Mouse (Mus musculus): ENCODE data around the gene Pde4d. TPM values are rescaled to one million over a fixed set of nuclear protein-coding genes. Genes with fewer than 3 reads are reported as not detected.

Pde4d gene
- polyA plus RNA-seq, 1 experiment from 2014 or later: 20.5 TPM

- Histone ChIP-seq H3K4me3 (replicated peaks; ENCODE audit: low read length) (no peak overlapping the region), H3K36me3 (ENCODE audit: control insufficient read depth, insufficient read depth) (no peaks in the 10 kb centered on the region), H3K27me3 (replicated peaks; ENCODE audit: control insufficient read depth, insufficient read depth, low read length) (no peaks in the 10 kb centered on the region), H3K4me2 (ENCODE audit: low read length) (no peak overlapping the region), H3K9me3 (ENCODE audit: control insufficient read depth, low read length) (no peaks in the 10 kb centered on the region), H3K27ac (ENCODE audit: low read length) (no peak overlapping the region), H3K9ac (replicated peaks; ENCODE audit: low read depth, low read length) (no peak overlapping the region), H3K4me1 (replicated peaks; ENCODE audit: control insufficient read depth, insufficient read depth, low read length) (no peaks in the 10 kb centered on the region; the same call in 1 of the 2 replicates)
- 96% methylated on average over 2 of the region's 2 CpGs for WGBS
- ATAC-seq: no peak
Measured at GRCm38 (mm10) chr13:108601021-108601420, 151.3 kb downstream of the Pde4d start.

DNA sequence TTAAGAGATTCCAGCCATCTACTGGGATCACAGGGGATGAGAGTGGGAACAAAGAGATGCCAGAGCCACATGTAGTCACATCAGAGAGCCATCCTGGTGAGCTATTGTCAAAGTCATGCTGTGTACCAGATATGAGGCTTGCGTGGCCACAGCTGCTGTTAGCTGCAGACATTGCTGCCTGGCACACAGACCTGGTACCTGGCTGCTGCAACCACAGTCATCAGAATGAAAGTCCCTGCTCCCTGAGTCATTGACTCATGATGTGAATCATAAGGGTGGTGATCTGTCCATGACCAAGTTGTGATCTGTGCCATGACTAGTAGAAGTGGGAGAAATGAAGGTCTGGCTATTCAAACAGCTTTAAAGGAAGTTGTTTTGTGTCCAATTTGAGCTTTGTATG is 153.8 kb downstream of the Pde4d start:
- ATAC-seq: no peak
- no peak overlapping the region for H3K4me2 ChIP-seq (ENCODE audit: low read length)
- 21% methylated on average over 1 of the region's 1 CpGs for WGBS
- H3K36me3 ChIP-seq (ENCODE audit: control insufficient read depth, insufficient read depth): no peaks in the 10 kb centered on the region
- no peak overlapping the region for H3K27ac ChIP-seq (ENCODE audit: low read length)
- H3K4me3 ChIP-seq (replicated peaks; ENCODE audit: low read length): no peak overlapping the region
- no peaks in the 10 kb centered on the region; the same call in 1 of the 2 replicates for H3K4me1 ChIP-seq (replicated peaks; ENCODE audit: control insufficient read depth, insufficient read depth, low read length)
- H3K27me3 ChIP-seq (replicated peaks; ENCODE audit: control insufficient read depth, insufficient read depth, low read length): no peaks in the 10 kb centered on the region
- no peaks in the 10 kb centered on the region for H3K9me3 ChIP-seq (ENCODE audit: control insufficient read depth, low read length)
- H3K9ac ChIP-seq (replicated peaks; ENCODE audit: low read depth, low read length): no peak overlapping the region

GRCm38 (mm10) chr13:108604213-108604612 is 154.5 kb downstream of the Pde4d start:
- H3K4me3 ChIP-seq (replicated peaks; ENCODE audit: low read length): no peak overlapping the region
- no peak for ATAC-seq
- H3K27ac ChIP-seq (ENCODE audit: low read length): no peak overlapping the region
- H3K4me1 ChIP-seq (replicated peaks; ENCODE audit: control insufficient read depth, insufficient read depth, low read length): no peaks in the 10 kb centered on the region; the same call in 1 of the 2 replicates
- no peak overlapping the region for H3K4me2 ChIP-seq (ENCODE audit: low read length)
- H3K27me3 ChIP-seq (replicated peaks; ENCODE audit: control insufficient read depth, insufficient read depth, low read length): no peaks in the 10 kb centered on the region
- H3K36me3 ChIP-seq (ENCODE audit: control insufficient read depth, insufficient read depth): no peaks in the 10 kb centered on the region
- no peak overlapping the region for H3K9ac ChIP-seq (replicated peaks; ENCODE audit: low read depth, low read length)
- H3K9me3 ChIP-seq (ENCODE audit: control insufficient read depth, low read length): no peaks in the 10 kb centered on the region

GRCm38 (mm10) chr13:108618207-108618606 is 168.5 kb downstream of the Pde4d start:
- whole genome bisulfite sequencing: 88% methylated on average over 1 of the region's 1 CpGs
- Histone ChIP-seq H3K4me3 (replicated peaks; ENCODE audit: low read length) (no peak overlapping the region), H3K4me2 (ENCODE audit: low read length) (no peak overlapping the region), H3K9ac (replicated peaks; ENCODE audit: low read depth, low read length) (no peak overlapping the region), H3K36me3 (ENCODE audit: control insufficient read depth, insufficient read depth) (no peaks in the 10 kb centered on the region), H3K9me3 (ENCODE audit: control insufficient read depth, low read length) (no peaks in the 10 kb centered on the region), H3K27ac (ENCODE audit: low read length) (no peak overlapping the region), H3K27me3 (replicated peaks; ENCODE audit: control insufficient read depth, insufficient read depth, low read length) (no peaks in the 10 kb centered on the region), H3K4me1 (replicated peaks; ENCODE audit: control insufficient read depth, insufficient read depth, low read length) (no peaks in the 10 kb centered on the region)
- no peak for ATAC-seq

- H3K9me3 ChIP-seq (ENCODE audit: control insufficient read depth, low read length): no peaks in the 10 kb centered on the region
- WGBS: 31% methylated on average over 4 of the region's 4 CpGs
- no peak for ATAC-seq
- H3K36me3 ChIP-seq (ENCODE audit: control insufficient read depth, insufficient read depth): no peaks in the 10 kb centered on the region
- no peak overlapping the region for H3K4me3 ChIP-seq (replicated peaks; ENCODE audit: low read length)
- no peaks in the 10 kb centered on the region for H3K27me3 ChIP-seq (replicated peaks; ENCODE audit: control insufficient read depth, insufficient read depth, low read length)
- no peak overlapping the region for H3K9ac ChIP-seq (replicated peaks; ENCODE audit: low read depth, low read length)
- H3K4me2 ChIP-seq (ENCODE audit: low read length): no peak overlapping the region
- no peak overlapping the region for H3K27ac ChIP-seq (ENCODE audit: low read length)
- H3K4me1 ChIP-seq (replicated peaks; ENCODE audit: control insufficient read depth, insufficient read depth, low read length): no peaks in the 10 kb centered on the region
Measured at GRCm38 (mm10) chr13:108622681-108623080, 172.9 kb downstream of the Pde4d start.

DNA sequence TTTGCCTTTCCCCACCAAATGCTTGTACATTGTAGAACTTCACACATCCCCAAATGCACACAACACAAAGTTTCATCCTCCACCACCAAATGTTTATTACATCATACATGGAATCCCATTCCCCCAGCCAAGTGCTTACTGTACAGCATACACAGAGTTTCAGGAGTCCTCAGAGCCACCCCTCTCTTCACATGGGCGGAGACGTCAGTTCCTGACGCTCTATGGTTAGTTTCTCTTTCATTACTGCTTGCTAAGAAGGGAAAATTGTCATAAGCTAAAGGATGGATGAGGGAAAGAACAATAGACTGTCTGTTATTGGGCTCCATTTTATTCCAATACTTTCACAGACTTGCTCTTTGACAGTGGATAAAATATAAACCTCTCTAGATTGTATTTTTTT is 174.2 kb downstream of the Pde4d start:
- Histone ChIP-seq H3K9ac (replicated peaks; ENCODE audit: low read depth, low read length) (no peak overlapping the region), H3K36me3 (ENCODE audit: control insufficient read depth, insufficient read depth) (no peaks in the 10 kb centered on the region), H3K27me3 (replicated peaks; ENCODE audit: control insufficient read depth, insufficient read depth, low read length) (no peaks in the 10 kb centered on the region), H3K9me3 (ENCODE audit: control insufficient read depth, low read length) (no peaks in the 10 kb centered on the region), H3K4me2 (ENCODE audit: low read length) (no peak overlapping the region), H3K4me3 (replicated peaks; ENCODE audit: low read length) (no peak overlapping the region), H3K4me1 (replicated peaks; ENCODE audit: control insufficient read depth, insufficient read depth, low read length) (no peaks in the 10 kb centered on the region), H3K27ac (ENCODE audit: low read length) (no peak overlapping the region)
- no peak for ATAC-seq
- WGBS: 82% methylated on average over 3 of the region's 3 CpGs

- ATAC-seq: no peak
- Histone ChIP-seq H3K36me3 (ENCODE audit: control insufficient read depth, insufficient read depth) (no peaks in the 10 kb centered on the region), H3K9me3 (ENCODE audit: control insufficient read depth, low read length) (no peaks in the 10 kb centered on the region), H3K9ac (replicated peaks; ENCODE audit: low read depth, low read length) (no peak overlapping the region), H3K4me1 (replicated peaks; ENCODE audit: control insufficient read depth, insufficient read depth, low read length) (no peaks in the 10 kb centered on the region), H3K27ac (ENCODE audit: low read length) (no peak overlapping the region), H3K4me2 (ENCODE audit: low read length) (no peak overlapping the region), H3K4me3 (replicated peaks; ENCODE audit: low read length) (no peak overlapping the region), H3K27me3 (replicated peaks; ENCODE audit: control insufficient read depth, insufficient read depth, low read length) (no peaks in the 10 kb centered on the region)
- WGBS: 77% methylated on average over 3 of the region's 3 CpGs
Measured at GRCm38 (mm10) chr13:108626166-108626565, 176.4 kb downstream of the Pde4d start.

DNA sequence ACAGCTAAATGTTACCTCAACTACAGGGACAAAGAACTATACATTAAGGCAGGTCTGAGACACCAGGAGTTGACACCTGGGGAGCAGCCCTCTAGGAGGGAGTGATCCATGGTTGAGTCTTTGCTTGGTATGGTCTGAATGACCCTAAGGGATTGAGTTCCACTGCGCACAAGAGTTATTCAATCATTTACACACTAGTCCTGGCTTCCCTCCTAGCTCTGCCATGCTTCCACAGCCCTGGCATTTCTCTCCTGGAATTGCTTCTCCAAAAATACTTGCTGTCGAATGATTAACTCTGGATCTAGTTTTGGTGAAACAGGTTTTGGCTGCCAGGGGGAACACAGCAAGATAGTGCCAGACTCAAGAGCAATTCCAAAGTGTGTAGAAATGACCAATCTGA is 178.8 kb downstream of the Pde4d start:
- 91% methylated on average over 2 of the region's 2 CpGs for WGBS
- ATAC-seq: no peak

DNA sequence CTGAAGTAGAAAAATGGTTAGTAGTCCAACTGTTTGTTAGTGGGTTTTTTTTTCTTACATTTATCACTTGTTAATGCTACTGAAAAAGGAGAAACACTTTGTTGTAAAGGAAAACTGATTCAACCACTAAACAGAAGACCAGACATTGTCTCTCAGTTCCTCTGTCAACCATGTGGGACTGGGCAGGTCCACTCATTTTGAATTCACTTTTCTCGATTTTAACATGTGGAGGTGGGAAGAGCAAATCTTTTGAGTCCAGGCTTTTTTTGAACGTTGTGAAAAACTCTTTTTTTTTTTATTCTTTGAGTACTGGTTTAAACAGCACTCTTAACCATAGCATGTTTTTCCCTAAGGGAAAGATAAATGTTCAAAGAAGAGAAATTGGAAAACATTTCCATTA is 180.8 kb downstream of the Pde4d start:
- H3K4me2 ChIP-seq (ENCODE audit: low read length): no peak overlapping the region
- H3K4me3 ChIP-seq (replicated peaks; ENCODE audit: low read length): no peak overlapping the region
- H3K27me3 ChIP-seq (replicated peaks; ENCODE audit: control insufficient read depth, insufficient read depth, low read length): no peaks in the 10 kb centered on the region
- 68% methylated on average over 2 of the region's 2 CpGs for WGBS
- no peak overlapping the region for H3K27ac ChIP-seq (ENCODE audit: low read length)
- ATAC-seq: no peak
- H3K9me3 ChIP-seq (ENCODE audit: control insufficient read depth, low read length): no peaks in the 10 kb centered on the region
- H3K36me3 ChIP-seq (ENCODE audit: control insufficient read depth, insufficient read depth): no peaks in the 10 kb centered on the region
- no peak overlapping the region for H3K9ac ChIP-seq (replicated peaks; ENCODE audit: low read depth, low read length)
- no peaks in the 10 kb centered on the region for H3K4me1 ChIP-seq (replicated peaks; ENCODE audit: control insufficient read depth, insufficient read depth, low read length)

More for the DNA sequence above, 178.8 kb downstream of the Pde4d start:
- Histone ChIP-seq H3K27ac (ENCODE audit: low read length) (no peak overlapping the region), H3K4me3 (replicated peaks; ENCODE audit: low read length) (no peak overlapping the region), H3K27me3 (replicated peaks; ENCODE audit: control insufficient read depth, insufficient read depth, low read length) (no peaks in the 10 kb centered on the region), H3K9me3 (ENCODE audit: control insufficient read depth, low read length) (no peaks in the 10 kb centered on the region), H3K36me3 (ENCODE audit: control insufficient read depth, insufficient read depth) (no peaks in the 10 kb centered on the region), H3K4me1 (replicated peaks; ENCODE audit: control insufficient read depth, insufficient read depth, low read length) (no peaks in the 10 kb centered on the region), H3K4me2 (ENCODE audit: low read length) (no peak overlapping the region), H3K9ac (replicated peaks; ENCODE audit: low read depth, low read length) (no peak overlapping the region)

DNA sequence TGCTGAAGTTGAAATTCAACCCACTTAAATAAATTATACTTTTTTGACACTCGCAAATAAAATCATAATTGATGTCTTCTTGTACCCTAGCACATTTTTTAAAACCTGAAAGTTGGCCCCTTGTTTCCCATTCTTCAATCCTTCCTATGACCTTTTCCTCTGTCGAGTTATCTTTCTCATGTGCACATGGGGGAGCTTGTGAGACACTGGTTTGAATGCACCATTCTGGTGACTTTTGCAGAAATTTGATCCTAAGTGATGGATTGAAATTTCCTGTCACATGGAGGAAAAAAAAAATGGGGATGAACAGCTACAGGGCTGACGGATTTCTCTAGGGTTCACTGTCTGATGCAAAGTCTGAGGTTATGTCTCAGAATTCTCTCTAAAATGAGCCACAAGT is 181.5 kb downstream of the Pde4d start:
- no peaks in the 10 kb centered on the region for H3K27me3 ChIP-seq (replicated peaks; ENCODE audit: control insufficient read depth, insufficient read depth, low read length)
- no peaks in the 10 kb centered on the region for H3K36me3 ChIP-seq (ENCODE audit: control insufficient read depth, insufficient read depth)
- no peaks in the 10 kb centered on the region for H3K4me1 ChIP-seq (replicated peaks; ENCODE audit: control insufficient read depth, insufficient read depth, low read length)
- H3K9me3 ChIP-seq (ENCODE audit: control insufficient read depth, low read length): no peaks in the 10 kb centered on the region
- no peak overlapping the region for H3K9ac ChIP-seq (replicated peaks; ENCODE audit: low read depth, low read length)
- H3K27ac ChIP-seq (ENCODE audit: low read length): no peak overlapping the region
- H3K4me3 ChIP-seq (replicated peaks; ENCODE audit: low read length): no peak overlapping the region
- no peak overlapping the region for H3K4me2 ChIP-seq (ENCODE audit: low read length)
- no peak for ATAC-seq
- WGBS: 83% methylated on average over 3 of the region's 3 CpGs

Measured in forebrain, embryonic 16.5 days (tissue).